9 mouse cellular contexts compared by ENCODE assay signal in the genomic region with DNA sequence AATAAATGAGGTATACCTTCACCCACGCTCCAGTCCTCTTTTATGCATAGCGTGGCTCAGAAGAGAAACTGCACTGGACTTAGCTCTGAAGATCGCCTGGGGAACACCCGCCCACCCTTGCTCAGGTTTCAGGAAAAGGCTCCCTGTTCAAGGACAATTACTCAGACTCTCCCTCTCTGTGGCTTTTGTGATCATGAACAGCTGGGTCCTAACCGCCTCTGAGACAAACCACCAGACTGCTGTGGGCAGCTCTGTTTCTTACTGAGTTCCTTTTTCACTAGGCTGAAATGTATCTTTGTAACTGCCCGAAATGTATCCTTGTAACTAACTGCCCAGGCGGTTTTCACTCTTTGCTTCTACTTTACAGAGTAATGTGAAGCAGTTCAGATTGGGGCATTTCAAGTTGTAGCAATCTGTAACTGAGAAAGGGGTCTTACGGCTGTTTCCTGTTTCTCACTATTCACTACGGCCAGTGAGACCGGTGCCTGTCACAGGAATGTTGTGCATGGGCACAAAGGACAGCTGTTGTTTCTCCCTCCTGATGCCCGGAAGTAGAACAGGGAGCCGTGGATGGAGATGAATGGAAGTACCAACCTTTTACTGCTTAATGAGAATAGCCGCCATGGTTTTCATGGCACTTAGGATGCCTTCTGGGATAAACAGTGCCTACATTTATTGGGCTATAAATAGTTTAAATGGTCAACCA. TPM values are rescaled to one million over a fixed set of nuclear protein-coding genes. Genes with fewer than 3 reads are reported as not detected.
DNase-seq lines count a peak whose midpoint lies in the region; ATAC-seq and TF ChIP-seq lines count a peak whose summit lies in the region.
"Had no signal": no experiment of that assay in that cellular context is flagged by ENCODE, and none has a peak within 500 bp of the region (broad histone marks: within the 10 kb centered on the region; RNA-seq: fewer than 3 reads in every experiment).

No protein-coding gene starts in this region.

- 0 out of 2 replicates have a peak, but pooled peaks have one; percentile 40 for ATAC-seq in intestine, embryonic 14.5 days (replicated peaks; ENCODE audit: low FRiP score, low TSS enrichment, low read depth)
- ATAC-seq in CD4-positive, CD25-positive, alpha-beta regulatory T cell, adult 4 months: no peak

- DNase-seq in gastrocnemius, adult 2 months: no peak
- DNase-seq in gastrocnemius, adult 8-10 months (ENCODE audit: low spot score in 2 of 2): no peak
- peak; percentile 39 for DNase-seq in ovary, adult 18-20 months (ENCODE audit: low spot score)
- DNase-seq in ovary, postnatal 36 days (ENCODE audit: low spot score): no peak
- no peak for DNase-seq in intestine, embryonic 14.5 days (ENCODE audit: low spot score)
- no peak for DNase-seq in urinary bladder, adult 18-20 months (ENCODE audit: low spot score in 2 of 2)

- 23% methylated on average over 13 of the region's 13 CpGs for WGBS in intestine, embryonic 14.5 days
- 44% methylated on average over 13 of the region's 13 CpGs for WGBS in olfactory bulb, adult 2 months

- H3K4me1 ChIP-seq in intestine, embryonic 14.5 days (replicated peaks; ENCODE audit: control insufficient read depth, insufficient read depth, low read length): peaks cover 19% of the 10 kb centered on the region
- peaks cover 9% of the 10 kb centered on the region for H3K4me1 ChIP-seq in olfactory bulb, adult 2 months (ENCODE audit: control insufficient read depth, insufficient read depth, low read length)

- H3K9ac ChIP-seq in intestine, embryonic 14.5 days (ENCODE audit: low read length): no peak overlapping the region

- no peaks in the 10 kb centered on the region for H3K27me3 ChIP-seq in intestine, embryonic 14.5 days (replicated peaks; ENCODE audit: control insufficient read depth, insufficient read depth, low read length)

- 0 out of 2 replicates have a peak, but pooled peaks cover 7% of the 10 kb centered on the region for H3K9me3 ChIP-seq in intestine, embryonic 14.5 days (ENCODE audit: control insufficient read depth, low read length)

- H3K4me3 ChIP-seq in gastrocnemius, adult 2 months: peak overlapping the region; percentile 53
- no peak overlapping the region for H3K4me3 ChIP-seq in intestine, embryonic 14.5 days (ENCODE audit: low read depth, low read length)
- no peak overlapping the region for H3K4me3 ChIP-seq in olfactory bulb, adult 2 months (ENCODE audit: insufficient read depth, low read depth, low read length)

- no peak for TF ChIP-seq CTCF in gastrocnemius, adult 2 months (IDR thresholded peaks at IDR 0.05)
- TF ChIP-seq CTCF in olfactory bulb, adult 2 months (IDR thresholded peaks at IDR 0.05; ENCODE audit: insufficient read depth, low read depth, low read length): no peak

- intact Hi-C loops in gastrocnemius, adult 2 months (cut with DNase I): no loop called here

- H3K27ac ChIP-seq in gastrocnemius, adult 2 months: peak overlapping the region; percentile 32; the same call in 1 of the 2 replicates
- H3K27ac ChIP-seq in intestine, embryonic 14.5 days (ENCODE audit: low read depth): peak overlapping the region; percentile 43; the same call in 1 of the 2 replicates
- peak overlapping the region; percentile 25; the same call in 1 of the 2 replicates for H3K27ac ChIP-seq in olfactory bulb, adult 2 months (ENCODE audit: insufficient read depth, low read depth, low read length)

- no peaks in the 10 kb centered on the region for H3K36me3 ChIP-seq in intestine, embryonic 14.5 days (ENCODE audit: control insufficient read depth, insufficient read depth, low read length)
- H3K36me3 ChIP-seq: G1E had no signal

- peak overlapping the region; percentile 34 for H3K4me2 ChIP-seq in intestine, embryonic 14.5 days (ENCODE audit: low read length)

- no peak for TF ChIP-seq POLR2A in olfactory bulb, adult 2 months (IDR thresholded peaks at IDR 0.05; ENCODE audit: insufficient read depth, low read depth, low read length)

RNA-seq across cellular contexts. Expression of gene Lhfpl2, which starts 59.3 kb away (rescaled TPM):
- total RNA-seq in gastrocnemius, adult 2 months (2021): 1 to 10 TPM; 1.5 to 4.2 TPM
- 1 to 10 TPM; 1.0 to 4.9 (median 2.2) TPM for total RNA-seq in gastrocnemius, adult 8-10 months (2022)
- polyA plus RNA-seq in intestine, embryonic 14.5 days (2014; fragmentation: Nextera tagmentation; extraction: Ambion mirVana): 17.3 and 17.9 TPM in 2 replicates
- polyA plus RNA-seq in olfactory bulb, adult 2 months (2012; ENCODE audit: insufficient read depth, insufficient read length, low replicate concordance, missing spikeins): not detected in 2 replicates
- under 1 TPM in 1 of 2 experiments, not detected in 1; 0.08 TPM for polyA plus RNA-seq in CD4-positive, CD25-positive, alpha-beta regulatory T cell, adult 4 months (2017; shearing (Covaris generic))
- polyA plus RNA-seq: G1E had no signal

Comparison
In these comparisons a context has a peak if more than half of its experiments do, and no peak if none do; other contexts are left out.
1. RNA of gene Lhfpl2, which starts 59.3 kb away (polyA plus RNA-seq): 17.3 to 17.9 TPM in intestine, embryonic 14.5 days; 0.08 TPM in CD4-positive, CD25-positive, alpha-beta regulatory T cell, adult 4 months and not detected in olfactory bulb, adult 2 months; every median in the first group is over 10 times any median in the second.
2. Peak in every context shown above with its lines, with median percentiles within 50 percentile points of each other: H3K27ac ChIP-seq.